Mouse (Mus musculus): ENCODE measurements around the gene 4933414I15Rik. TPM values are rescaled to one million over a fixed set of nuclear protein-coding genes. Genes with fewer than 3 reads are reported as not detected.

Gene 4933414I15Rik
- polyA plus RNA-seq (2014; fragmentation: Illumina TruSeq; extraction: RNeasy Lipid Tissue Mini Kit (QIAGEN cat#74804); ENCODE audit: low read depth, low replicate concordance): not detected

GRCm38 (mm10) chr11:50943506-50943905 is at the start of gene 4933414I15Rik:
TSS of gene 4933414I15Rik (minus strand) at chr11:50943765.

GRCm38 (mm10) chr11:50981667-50982066 is 38.1 kb upstream of the 4933414I15Rik start, which contains the start of gene Olfr1377:
TSS of gene Olfr1377 (plus strand) at chr11:50981967.

GRCm38 (mm10) chr11:50966230-50966629 is 22.7 kb upstream of the 4933414I15Rik start, which contains the start of gene Olfr1378:
TSS of gene Olfr1378 (plus strand) at chr11:50966530.

GRCm38 (mm10) chr11:50953665-50954064 is 10.1 kb upstream of the 4933414I15Rik start, which contains the start of gene Prop1:
TSS of gene Prop1 (minus strand) at chr11:50953765.

GRCm38 (mm10) chr11:50931451-50931866 is 12.1 kb downstream of the 4933414I15Rik start, which contains the start of gene Zfp354b:
TSS of gene Zfp354b (minus strand) at chr11:50931633.

GRCm38 (mm10) chr11:50915671-50916320 is 27.8 kb downstream of the 4933414I15Rik start, which contains the start of gene Zfp2:
TSS of gene Zfp2 (minus strand) at chr11:50916165.

Other genes with a start within 250 kb of the 4933414I15Rik start
- gene Zfp354c, start 116.0 kb downstream of the 4933414I15Rik start, polyA plus RNA-seq (2014; fragmentation: Illumina TruSeq; extraction: RNeasy Lipid Tissue Mini Kit (QIAGEN cat#74804); ENCODE audit: low read depth, low replicate concordance): 6.9 TPM
- 1.5 TPM for gene Zfp879, start 102.2 kb downstream of the 4933414I15Rik start, polyA plus RNA-seq (2014; fragmentation: Illumina TruSeq; extraction: RNeasy Lipid Tissue Mini Kit (QIAGEN cat#74804); ENCODE audit: low read depth, low replicate concordance)
- not detected for gene Grm6, start 93.1 kb downstream of the 4933414I15Rik start, polyA plus RNA-seq (2014; fragmentation: Illumina TruSeq; extraction: RNeasy Lipid Tissue Mini Kit (QIAGEN cat#74804); ENCODE audit: low read depth, low replicate concordance)
- 1.5 TPM for gene Zfp454, start 56.1 kb downstream of the 4933414I15Rik start, polyA plus RNA-seq (2014; fragmentation: Illumina TruSeq; extraction: RNeasy Lipid Tissue Mini Kit (QIAGEN cat#74804); ENCODE audit: low read depth, low replicate concordance)
- gene Zfp2, start 27.6 kb downstream of the 4933414I15Rik start, polyA plus RNA-seq (2014; fragmentation: Illumina TruSeq; extraction: RNeasy Lipid Tissue Mini Kit (QIAGEN cat#74804); ENCODE audit: low read depth, low replicate concordance): 11.9 TPM
- gene Zfp354b, start 12.1 kb downstream of the 4933414I15Rik start, polyA plus RNA-seq (2014; fragmentation: Illumina TruSeq; extraction: RNeasy Lipid Tissue Mini Kit (QIAGEN cat#74804); ENCODE audit: low read depth, low replicate concordance): 1.9 TPM
- gene Prop1, start 10.0 kb upstream of the 4933414I15Rik start, polyA plus RNA-seq (2014; fragmentation: Illumina TruSeq; extraction: RNeasy Lipid Tissue Mini Kit (QIAGEN cat#74804); ENCODE audit: low read depth, low replicate concordance): not detected
- gene Olfr1378, start 22.8 kb upstream of the 4933414I15Rik start, polyA plus RNA-seq (2014; fragmentation: Illumina TruSeq; extraction: RNeasy Lipid Tissue Mini Kit (QIAGEN cat#74804); ENCODE audit: low read depth, low replicate concordance): not detected
- gene Olfr1377, start 38.2 kb upstream of the 4933414I15Rik start, polyA plus RNA-seq (2014; fragmentation: Illumina TruSeq; extraction: RNeasy Lipid Tissue Mini Kit (QIAGEN cat#74804); ENCODE audit: low read depth, low replicate concordance): not detected
- gene Olfr51, start 59.8 kb upstream of the 4933414I15Rik start, polyA plus RNA-seq (2014; fragmentation: Illumina TruSeq; extraction: RNeasy Lipid Tissue Mini Kit (QIAGEN cat#74804); ENCODE audit: low read depth, low replicate concordance): not detected
- not detected for gene Olfr54, start 70.5 kb upstream of the 4933414I15Rik start, polyA plus RNA-seq (2014; fragmentation: Illumina TruSeq; extraction: RNeasy Lipid Tissue Mini Kit (QIAGEN cat#74804); ENCODE audit: low read depth, low replicate concordance)
- gene Olfr1375, start 104.3 kb upstream of the 4933414I15Rik start, polyA plus RNA-seq (2014; fragmentation: Illumina TruSeq; extraction: RNeasy Lipid Tissue Mini Kit (QIAGEN cat#74804); ENCODE audit: low read depth, low replicate concordance): not detected
- 9.4 TPM for gene Zfp354a, start 115.5 kb upstream of the 4933414I15Rik start, polyA plus RNA-seq (2014; fragmentation: Illumina TruSeq; extraction: RNeasy Lipid Tissue Mini Kit (QIAGEN cat#74804); ENCODE audit: low read depth, low replicate concordance)

Data from sigmoid colon, adult 10 weeks (tissue).